Mouse (Mus musculus): ENCODE data around the gene Pla2r1. TPM values are rescaled to one million over a fixed set of nuclear protein-coding genes. Genes with fewer than 3 reads are reported as not detected.

Gene Pla2r1
- polyA plus RNA-seq, 1 experiment from 2014 or later: 0.88 TPM

DNA sequence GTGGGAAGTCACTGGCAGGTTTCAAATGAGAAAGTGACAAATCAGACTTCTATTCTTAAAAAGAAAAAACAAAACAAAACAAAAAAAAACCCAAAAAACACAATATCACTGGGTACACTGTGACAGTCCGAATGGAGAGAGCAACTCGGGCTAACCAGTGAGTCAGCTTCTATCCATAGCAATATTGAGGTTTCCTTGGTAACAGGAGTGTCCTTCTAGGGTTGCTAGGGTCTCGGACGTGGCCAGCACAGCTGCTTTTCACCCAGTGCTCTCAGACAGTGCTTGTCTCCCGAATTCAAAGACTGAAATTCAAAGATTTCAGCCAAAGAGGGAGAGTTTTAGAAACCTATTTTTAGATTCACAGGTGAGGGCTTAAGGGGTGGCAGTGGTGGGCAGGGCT is 20.6 kb downstream of the Pla2r1 start:
- 47% methylated on average over 5 of the region's 5 CpGs for WGBS

GRCm38 (mm10) chr2:60515817-60516216 is 37.3 kb downstream of the Pla2r1 start:
- Histone ChIP-seq H3K27me3 (ENCODE audit: control insufficient read depth, insufficient read depth, low read length) (no peaks in the 10 kb centered on the region), H3K4me1 (replicated peaks; ENCODE audit: control insufficient read depth, insufficient read depth, low read length) (no peaks in the 10 kb centered on the region), H3K4me2 (replicated peaks; ENCODE audit: low read depth, low read length) (no peak overlapping the region), H3K9ac (ENCODE audit: low read depth, low read length) (no peak overlapping the region), H3K9me3 (ENCODE audit: control insufficient read depth, low read length) (no peaks in the 10 kb centered on the region), H3K27ac (ENCODE audit: low read depth, low read length) (no peak overlapping the region), H3K4me3 (ENCODE audit: low read depth, low read length) (no peak overlapping the region), H3K36me3 (ENCODE audit: control insufficient read depth, insufficient read depth, low read length) (no peaks in the 10 kb centered on the region)
- WGBS: 55% methylated on average over 8 of the region's 8 CpGs
- DNase-seq (ENCODE audit: low spot score): no peak
- ATAC-seq (ENCODE audit: low FRiP score): no peak

More for the DNA sequence above, 20.6 kb downstream of the Pla2r1 start:
- Histone ChIP-seq H3K27me3 (ENCODE audit: control insufficient read depth, insufficient read depth, low read length) (no peaks in the 10 kb centered on the region), H3K9me3 (ENCODE audit: control insufficient read depth, low read length) (no peaks in the 10 kb centered on the region), H3K36me3 (ENCODE audit: control insufficient read depth, insufficient read depth, low read length) (no peaks in the 10 kb centered on the region), H3K27ac (ENCODE audit: low read depth, low read length) (no peak overlapping the region), H3K9ac (ENCODE audit: low read depth, low read length) (no peak overlapping the region), H3K4me1 (replicated peaks; ENCODE audit: control insufficient read depth, insufficient read depth, low read length) (no peaks in the 10 kb centered on the region), H3K4me2 (replicated peaks; ENCODE audit: low read depth, low read length) (no peak overlapping the region), H3K4me3 (ENCODE audit: low read depth, low read length) (no peak overlapping the region)
- DNase-seq (ENCODE audit: low spot score) (no peak), ATAC-seq (ENCODE audit: low FRiP score) (no peak)

DNA sequence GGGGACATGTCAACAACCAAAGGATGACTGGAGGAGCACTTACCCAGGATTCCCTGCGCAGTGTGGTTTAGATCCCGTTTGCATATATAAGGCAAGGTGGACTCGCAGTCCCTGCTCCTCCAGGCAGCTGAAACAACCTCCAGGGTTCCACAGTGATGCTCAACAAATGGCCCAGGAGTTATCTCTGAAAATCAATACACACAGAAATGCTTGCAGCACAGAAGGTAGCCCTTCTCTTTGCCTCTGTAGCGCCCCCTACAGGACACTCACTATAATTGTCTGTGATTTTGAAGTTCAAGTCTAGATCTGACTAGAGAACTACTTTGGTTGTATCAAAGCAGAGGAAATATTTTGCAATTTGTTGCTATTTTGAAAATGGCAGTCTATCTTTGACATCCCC is 38.2 kb downstream of the Pla2r1 start:
- H3K9me3 ChIP-seq (ENCODE audit: control insufficient read depth, low read length): no peaks in the 10 kb centered on the region
- DNase-seq (ENCODE audit: low spot score) (no peak), ATAC-seq (ENCODE audit: low FRiP score) (no peak)
- 74% methylated on average over 4 of the region's 4 CpGs for WGBS
- H3K4me3 ChIP-seq (ENCODE audit: low read depth, low read length): no peak overlapping the region
- H3K4me1 ChIP-seq (replicated peaks; ENCODE audit: control insufficient read depth, insufficient read depth, low read length): no peaks in the 10 kb centered on the region
- no peaks in the 10 kb centered on the region for H3K27me3 ChIP-seq (ENCODE audit: control insufficient read depth, insufficient read depth, low read length)
- no peaks in the 10 kb centered on the region for H3K36me3 ChIP-seq (ENCODE audit: control insufficient read depth, insufficient read depth, low read length)
- H3K27ac ChIP-seq (ENCODE audit: low read depth, low read length): no peak overlapping the region
- no peak overlapping the region for H3K9ac ChIP-seq (ENCODE audit: low read depth, low read length)
- no peak overlapping the region for H3K4me2 ChIP-seq (replicated peaks; ENCODE audit: low read depth, low read length)

DNA sequence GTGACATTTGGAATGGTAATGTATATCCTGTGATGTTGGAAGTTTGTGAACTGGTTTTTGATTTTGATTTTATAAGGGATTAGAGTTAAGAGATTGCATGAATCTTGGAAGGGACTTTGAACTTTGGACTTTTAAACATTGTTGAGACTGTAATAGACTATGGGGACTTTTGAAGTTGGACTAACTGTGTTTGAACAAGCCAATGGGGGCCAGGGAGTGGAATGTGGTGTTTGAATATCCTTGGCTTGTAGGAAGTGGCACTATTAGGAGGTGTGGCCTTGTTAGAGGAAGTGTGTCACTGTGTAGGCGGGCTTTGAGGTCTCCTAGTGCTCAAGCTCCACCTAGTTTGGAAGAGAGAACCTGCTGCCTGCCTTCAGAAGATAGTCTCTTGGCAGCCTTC is 42.4 kb downstream of the Pla2r1 start:
- H3K27ac ChIP-seq (ENCODE audit: low read depth, low read length): no peak overlapping the region
- DNase-seq (ENCODE audit: low spot score) (no peak), ATAC-seq (ENCODE audit: low FRiP score) (no peak)
- no peaks in the 10 kb centered on the region for H3K4me1 ChIP-seq (replicated peaks; ENCODE audit: control insufficient read depth, insufficient read depth, low read length)
- H3K9ac ChIP-seq (ENCODE audit: low read depth, low read length): no peak overlapping the region
- no peaks in the 10 kb centered on the region for H3K27me3 ChIP-seq (ENCODE audit: control insufficient read depth, insufficient read depth, low read length)
- H3K9me3 ChIP-seq (ENCODE audit: control insufficient read depth, low read length): no peaks in the 10 kb centered on the region
- H3K36me3 ChIP-seq (ENCODE audit: control insufficient read depth, insufficient read depth, low read length): no peaks in the 10 kb centered on the region
- H3K4me3 ChIP-seq (ENCODE audit: low read depth, low read length): no peak overlapping the region
- no peak overlapping the region for H3K4me2 ChIP-seq (replicated peaks; ENCODE audit: low read depth, low read length)
- WGBS: 86% methylated on average over 1 of the region's 1 CpGs

DNA sequence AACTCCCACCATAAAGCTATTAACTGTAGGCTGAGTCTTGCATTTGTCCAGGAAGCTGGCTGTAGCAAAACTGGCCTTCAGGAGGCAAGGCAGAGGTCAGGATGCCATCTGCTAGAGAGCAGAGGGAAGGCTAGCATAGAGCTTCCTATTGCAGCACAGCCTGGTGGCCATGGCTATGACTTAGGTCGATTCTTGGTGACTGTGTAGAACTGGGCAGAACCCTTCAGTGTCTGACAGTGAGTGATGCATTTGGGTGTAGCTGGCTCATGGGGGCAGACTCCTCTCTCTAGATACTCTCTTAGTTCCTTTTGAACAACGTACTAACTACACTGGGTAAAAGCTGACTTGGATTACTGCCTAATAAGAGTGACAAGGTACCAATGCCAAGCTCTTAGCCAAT is 48.0 kb downstream of the Pla2r1 start:
- no peak overlapping the region for H3K4me2 ChIP-seq (replicated peaks; ENCODE audit: low read depth, low read length)
- no peak for DNase-seq (ENCODE audit: low spot score)
- no peak for ATAC-seq (ENCODE audit: low FRiP score)
- no peaks in the 10 kb centered on the region for H3K36me3 ChIP-seq (ENCODE audit: control insufficient read depth, insufficient read depth, low read length)
- no peak overlapping the region for H3K9ac ChIP-seq (ENCODE audit: low read depth, low read length)
- H3K4me3 ChIP-seq (ENCODE audit: low read depth, low read length): no peak overlapping the region
- H3K27ac ChIP-seq (ENCODE audit: low read depth, low read length): no peak overlapping the region
- no peaks in the 10 kb centered on the region for H3K27me3 ChIP-seq (ENCODE audit: control insufficient read depth, insufficient read depth, low read length)
- no peaks in the 10 kb centered on the region for H3K9me3 ChIP-seq (ENCODE audit: control insufficient read depth, low read length)
- WGBS: 54% methylated on average over 2 of the region's 2 CpGs
- H3K4me1 ChIP-seq (replicated peaks; ENCODE audit: control insufficient read depth, insufficient read depth, low read length): no peaks in the 10 kb centered on the region

- Histone ChIP-seq H3K4me3 (ENCODE audit: low read depth, low read length) (no peak overlapping the region), H3K4me2 (replicated peaks; ENCODE audit: low read depth, low read length) (no peak overlapping the region), H3K9ac (ENCODE audit: low read depth, low read length) (no peak overlapping the region), H3K4me1 (replicated peaks; ENCODE audit: control insufficient read depth, insufficient read depth, low read length) (no peaks in the 10 kb centered on the region), H3K9me3 (ENCODE audit: control insufficient read depth, low read length) (no peaks in the 10 kb centered on the region), H3K36me3 (ENCODE audit: control insufficient read depth, insufficient read depth, low read length) (no peaks in the 10 kb centered on the region), H3K27me3 (ENCODE audit: control insufficient read depth, insufficient read depth, low read length) (no peaks in the 10 kb centered on the region), H3K27ac (ENCODE audit: low read depth, low read length) (no peak overlapping the region)
- ATAC-seq (ENCODE audit: low FRiP score) (no peak), DNase-seq (ENCODE audit: low spot score) (no peak)
- 75% methylated on average over 2 of the region's 2 CpGs for WGBS
These were observed 48.4 kb downstream of the Pla2r1 start for GRCm38 (mm10) chr2:60504718-60505117.

- no peaks in the 10 kb centered on the region for H3K4me1 ChIP-seq (replicated peaks; ENCODE audit: control insufficient read depth, insufficient read depth, low read length)
- 79% methylated on average over 4 of the region's 4 CpGs for WGBS
- no peaks in the 10 kb centered on the region for H3K27me3 ChIP-seq (ENCODE audit: control insufficient read depth, insufficient read depth, low read length)
- DNase-seq (ENCODE audit: low spot score) (no peak), ATAC-seq (ENCODE audit: low FRiP score) (no peak)
- no peak overlapping the region for H3K27ac ChIP-seq (ENCODE audit: low read depth, low read length)
- H3K36me3 ChIP-seq (ENCODE audit: control insufficient read depth, insufficient read depth, low read length): no peaks in the 10 kb centered on the region
- H3K4me2 ChIP-seq (replicated peaks; ENCODE audit: low read depth, low read length): no peak overlapping the region
- H3K9me3 ChIP-seq (ENCODE audit: control insufficient read depth, low read length): no peaks in the 10 kb centered on the region
- H3K9ac ChIP-seq (ENCODE audit: low read depth, low read length): no peak overlapping the region
- no peak overlapping the region for H3K4me3 ChIP-seq (ENCODE audit: low read depth, low read length)
These were observed 49.1 kb downstream of the Pla2r1 start for GRCm38 (mm10) chr2:60503991-60504390.

GRCm38 (mm10) chr2:60500583-60501116 is 52.5 kb downstream of the Pla2r1 start:
- 88% methylated on average over 1 of the region's 1 CpGs for WGBS
- no peaks in the 10 kb centered on the region for H3K9me3 ChIP-seq (ENCODE audit: control insufficient read depth, low read length)
- H3K4me1 ChIP-seq (replicated peaks; ENCODE audit: control insufficient read depth, insufficient read depth, low read length): no peaks in the 10 kb centered on the region
- no peaks in the 10 kb centered on the region for H3K36me3 ChIP-seq (ENCODE audit: control insufficient read depth, insufficient read depth, low read length)
- ATAC-seq (ENCODE audit: low FRiP score) (no peak), DNase-seq (ENCODE audit: low spot score) (no peak)
- H3K27me3 ChIP-seq (ENCODE audit: control insufficient read depth, insufficient read depth, low read length): no peaks in the 10 kb centered on the region
- H3K9ac ChIP-seq (ENCODE audit: low read depth, low read length): no peak overlapping the region
- H3K27ac ChIP-seq (ENCODE audit: low read depth, low read length): no peak overlapping the region
- H3K4me3 ChIP-seq (ENCODE audit: low read depth, low read length): no peak overlapping the region
- no peak overlapping the region for H3K4me2 ChIP-seq (replicated peaks; ENCODE audit: low read depth, low read length)

- no peak overlapping the region for H3K27ac ChIP-seq (ENCODE audit: low read depth, low read length)
- DNase-seq (ENCODE audit: low spot score) (no peak), ATAC-seq (ENCODE audit: low FRiP score) (no peak)
- H3K9ac ChIP-seq (ENCODE audit: low read depth, low read length): no peak overlapping the region
- 91% methylated on average over 7 of the region's 7 CpGs for WGBS
- H3K4me3 ChIP-seq (ENCODE audit: low read depth, low read length): no peak overlapping the region
- H3K9me3 ChIP-seq (ENCODE audit: control insufficient read depth, low read length): no peaks in the 10 kb centered on the region
- H3K4me1 ChIP-seq (replicated peaks; ENCODE audit: control insufficient read depth, insufficient read depth, low read length): no peaks in the 10 kb centered on the region
- no peaks in the 10 kb centered on the region for H3K36me3 ChIP-seq (ENCODE audit: control insufficient read depth, insufficient read depth, low read length)
- no peak overlapping the region for H3K4me2 ChIP-seq (replicated peaks; ENCODE audit: low read depth, low read length)
- H3K27me3 ChIP-seq (ENCODE audit: control insufficient read depth, insufficient read depth, low read length): no peaks in the 10 kb centered on the region
These were observed 73.2 kb downstream of the Pla2r1 start for GRCm38 (mm10) chr2:60479906-60480305.
